Mouse (Mus musculus): ENCODE data around the gene Gm47969.

Gene Gm47969

DNA sequence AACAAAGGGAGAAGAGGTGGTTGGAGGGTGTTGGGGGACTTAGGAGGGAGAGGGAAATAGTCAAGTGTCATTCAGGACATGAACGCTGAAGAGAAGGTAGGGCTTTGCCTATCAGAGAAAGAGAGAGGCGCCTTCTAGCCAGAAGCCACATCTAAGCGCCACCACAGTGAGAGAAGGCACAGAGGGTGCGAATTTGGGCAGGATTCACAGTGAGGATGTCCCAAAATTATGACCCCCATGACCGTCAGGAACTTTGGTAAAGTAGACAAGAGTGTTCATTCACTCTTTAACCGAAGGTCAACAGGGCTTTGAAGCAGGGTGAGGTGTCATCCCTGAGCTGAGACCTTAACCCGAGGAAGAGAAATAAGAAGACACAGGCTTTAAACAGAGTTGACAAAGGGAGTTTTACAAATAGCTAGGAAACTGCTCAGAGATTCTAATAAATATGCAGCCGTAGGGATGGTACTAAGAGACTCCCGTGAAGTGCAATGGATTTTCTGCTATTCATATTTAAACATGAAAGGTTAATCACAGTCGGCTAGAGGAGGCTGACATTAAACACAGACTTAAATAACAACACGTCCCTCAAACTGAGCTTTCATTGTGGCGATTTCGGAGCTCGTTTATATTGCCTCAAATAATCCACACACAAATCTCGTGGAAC is 30.9 kb downstream of the Gm47969 start:
- no peak for DNase-seq (ENCODE audit: low read depth, low spot score)

DNA sequence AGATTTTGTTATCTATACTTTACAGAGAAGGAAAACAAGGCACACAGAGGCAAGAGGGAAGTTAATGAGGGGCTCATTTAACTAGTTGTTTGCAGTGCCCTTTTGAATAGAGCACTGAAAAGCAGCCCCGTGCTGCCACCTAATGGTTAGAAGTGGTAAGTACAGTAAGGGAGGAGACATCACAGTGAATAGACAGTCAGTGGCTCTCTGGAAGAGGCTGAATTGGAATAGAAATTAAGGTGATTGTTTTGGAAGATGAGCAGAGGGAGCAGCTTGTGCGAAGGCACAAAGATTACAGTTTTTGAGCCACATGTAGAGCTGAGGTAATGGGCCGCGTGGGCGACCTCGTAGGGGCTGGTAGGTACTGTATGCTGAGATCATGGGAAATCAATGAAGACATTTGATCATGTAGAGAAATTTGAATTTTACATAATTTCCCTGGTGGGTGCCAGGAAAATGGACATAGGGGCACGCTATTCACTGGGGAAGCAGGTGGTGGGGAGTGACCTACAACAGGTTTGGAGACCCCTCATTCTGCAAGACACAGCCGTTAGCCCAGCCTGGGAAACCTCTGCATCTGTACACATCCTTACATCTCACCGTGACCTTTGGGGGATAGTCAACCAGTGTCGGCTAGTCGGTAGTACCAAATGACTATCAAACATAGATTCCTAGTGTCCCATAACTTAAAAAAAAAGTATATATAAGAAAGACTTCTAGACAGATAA is 31.6 kb downstream of the Gm47969 start:
- peak; percentile 71 for DNase-seq (ENCODE audit: low read depth, low spot score)

DNA sequence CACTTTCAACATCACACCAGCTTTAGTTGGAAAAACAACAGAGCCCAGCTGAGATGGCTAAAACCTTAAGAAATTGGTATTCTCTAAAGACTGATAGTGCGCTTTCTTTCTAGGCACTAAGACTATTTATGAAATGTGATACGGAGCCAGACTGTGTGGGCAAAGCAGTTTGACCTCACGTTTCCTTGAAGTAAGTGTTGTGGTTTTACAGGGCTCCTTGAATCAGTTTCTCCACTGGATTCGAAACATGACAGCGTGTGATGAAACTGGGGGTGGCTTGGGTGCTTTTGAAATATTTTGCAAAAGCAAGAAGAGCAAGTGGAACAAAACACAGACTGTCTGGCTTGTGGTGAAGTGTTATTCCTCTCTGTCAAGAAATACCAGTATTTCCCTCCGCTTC is 32.3 kb downstream of the Gm47969 start:
- no peak for DNase-seq (ENCODE audit: low read depth, low spot score)

DNA sequence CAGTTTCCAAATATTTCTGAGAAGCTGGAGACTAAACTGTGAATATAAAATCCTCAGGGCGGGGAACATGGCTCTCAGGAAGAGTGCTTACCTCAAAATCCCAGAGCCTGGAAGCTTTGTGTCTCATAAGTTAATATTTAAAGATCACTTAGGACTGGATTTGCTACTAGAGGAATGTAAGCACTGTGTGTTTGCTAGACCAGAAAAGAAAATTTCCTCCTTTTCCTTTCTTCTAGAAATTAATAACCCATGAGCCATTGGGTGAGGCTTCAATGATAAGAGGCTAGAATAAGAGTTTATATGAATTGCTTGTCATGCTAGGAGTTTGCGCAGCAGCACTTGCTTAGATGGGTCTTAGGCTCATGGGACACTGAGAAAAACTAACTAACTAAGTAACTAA is 40.1 kb downstream of the Gm47969 start:
- DNase-seq (ENCODE audit: low read depth, low spot score) = no peak

DNA sequence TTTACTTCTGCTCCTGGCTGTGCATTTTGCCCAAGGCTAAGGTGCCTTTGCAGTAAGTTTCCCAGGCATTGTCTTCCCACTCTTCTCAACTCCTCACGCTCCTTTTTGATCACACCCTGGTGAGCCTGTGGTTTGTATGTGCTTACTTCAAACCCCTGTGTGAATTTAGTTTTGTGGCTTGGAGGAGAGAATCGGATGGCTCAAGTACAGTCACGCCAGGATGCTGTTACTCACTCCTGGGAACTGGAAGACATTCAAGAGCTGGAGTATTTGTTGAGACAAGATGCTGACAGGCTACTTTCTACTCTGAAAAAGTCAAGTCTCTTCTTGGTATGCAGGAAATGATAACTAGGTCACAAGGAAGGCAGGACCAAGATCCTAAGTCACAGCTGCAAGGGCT is 46.5 kb downstream of the Gm47969 start:
- peak; percentile 84 for DNase-seq (ENCODE audit: low read depth, low spot score)

Measured in 3T3-L1 (cell line).